Mouse (Mus musculus) cerebellum, postnatal 36 days (tissue): ENCODE results near the gene Trio.

Source experiments
- DNase-seq, 2 experiments: peaks; one replicate each; pipeline ENCODE4 v3.0.0; 2021 to 2022; ENCODE audit warnings: mixed read lengths in 2 of 2

Trio gene

DNA sequence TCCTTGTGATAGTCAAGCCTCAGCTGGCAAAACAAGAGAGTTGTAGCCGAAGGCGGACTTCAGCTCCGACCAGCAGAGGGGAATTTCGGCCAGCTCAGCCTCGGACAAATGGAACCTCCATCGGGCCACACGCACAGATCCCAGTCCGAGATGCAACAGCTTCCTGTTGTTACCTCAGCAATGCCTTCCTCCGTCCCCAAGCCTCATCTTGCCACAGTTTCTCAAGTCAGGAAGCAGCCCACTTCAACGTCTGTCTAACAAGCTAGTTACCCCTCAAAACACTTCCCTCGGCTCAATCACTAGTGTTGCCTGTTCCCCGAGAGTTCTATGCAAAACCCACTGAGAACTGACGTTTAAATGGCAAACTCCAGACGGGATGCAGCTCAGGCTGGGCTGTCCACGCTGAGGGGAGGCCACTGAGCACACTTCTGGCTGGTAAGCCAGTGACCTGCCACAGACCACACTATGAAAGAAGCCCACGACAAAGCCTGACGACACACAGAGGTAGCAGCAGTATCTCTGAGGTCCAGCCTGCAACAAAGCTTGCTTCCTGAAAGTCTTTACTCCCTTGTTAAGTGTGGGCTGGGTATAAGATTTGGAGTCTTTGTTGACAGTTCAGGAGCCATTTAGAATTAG lies 34.5 kb downstream of the Trio start:
- no peak for DNase-seq

DNA sequence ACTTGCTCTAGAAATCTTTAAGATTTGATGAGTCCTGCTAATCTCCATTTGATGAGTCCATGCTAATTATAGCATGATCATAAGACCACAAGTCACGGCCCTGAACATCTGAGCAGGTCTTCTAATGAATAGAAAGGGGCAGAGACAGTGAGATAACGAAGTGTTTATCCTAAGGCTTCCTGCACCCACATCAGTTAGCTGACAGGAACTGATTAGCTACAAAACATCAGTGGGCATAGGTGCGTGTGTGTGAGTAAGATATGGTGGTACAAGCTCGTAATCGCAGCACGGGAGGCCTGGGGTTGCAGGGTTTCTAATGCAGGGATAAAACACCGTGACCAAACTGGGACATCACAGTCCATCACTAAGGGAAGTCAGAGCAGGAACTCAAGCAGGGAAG lies 37.7 kb downstream of the Trio start:
- DNase-seq, result no peak

DNA sequence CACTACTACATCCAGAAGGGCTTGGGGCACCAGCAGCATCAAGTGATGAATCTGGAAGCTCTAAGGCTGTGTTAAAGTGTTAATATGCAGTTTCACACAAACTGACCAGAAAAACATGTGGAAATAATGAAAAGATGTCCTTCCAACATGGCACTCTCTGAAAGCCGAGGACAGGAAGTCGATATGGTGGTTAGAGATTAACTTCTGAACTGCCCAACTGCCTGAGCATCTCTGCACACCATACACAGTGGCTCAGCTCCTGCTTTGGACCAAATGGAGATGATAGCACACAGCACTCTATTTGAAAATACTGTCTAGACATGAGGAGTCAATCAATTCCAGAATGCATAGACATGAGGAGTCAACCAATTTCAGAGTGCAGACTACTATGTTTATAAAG lies 40.8 kb downstream of the Trio start:
- DNase-seq, result no peak

DNA sequence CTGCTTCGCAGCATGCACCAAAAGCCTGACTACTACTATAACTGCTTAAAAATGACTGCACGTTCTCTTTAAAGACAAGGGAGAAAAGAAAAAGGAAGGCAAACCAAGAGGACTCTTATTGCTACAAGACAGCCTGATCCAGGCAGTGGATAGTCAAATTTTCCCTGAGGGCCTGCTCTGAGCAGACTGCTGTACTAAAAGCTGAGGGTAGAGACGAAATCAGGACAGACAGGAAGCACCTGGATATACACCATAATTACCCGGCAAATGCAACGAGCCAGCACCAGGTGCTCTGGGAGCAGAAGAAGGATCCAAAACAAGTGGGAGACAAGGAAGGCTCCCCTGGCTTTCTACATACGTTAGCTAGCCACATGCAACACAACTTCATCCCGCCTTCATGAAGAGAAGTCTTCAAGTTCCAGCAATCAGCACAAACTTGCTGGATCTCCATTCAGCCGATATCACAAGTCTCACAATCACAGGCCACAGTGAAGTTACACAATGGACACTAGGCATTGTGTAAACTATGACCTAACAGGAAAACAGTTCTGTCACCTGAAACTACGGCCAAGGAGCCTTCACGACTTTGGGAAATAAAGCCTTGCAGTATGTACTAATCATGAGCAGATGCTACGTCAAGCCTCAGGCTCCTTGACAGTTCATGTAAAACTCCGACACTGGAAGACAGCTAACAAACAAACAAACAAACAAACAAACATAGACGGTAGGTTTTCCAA lies 43.7 kb downstream of the Trio start:
- no peak for DNase-seq

DNA sequence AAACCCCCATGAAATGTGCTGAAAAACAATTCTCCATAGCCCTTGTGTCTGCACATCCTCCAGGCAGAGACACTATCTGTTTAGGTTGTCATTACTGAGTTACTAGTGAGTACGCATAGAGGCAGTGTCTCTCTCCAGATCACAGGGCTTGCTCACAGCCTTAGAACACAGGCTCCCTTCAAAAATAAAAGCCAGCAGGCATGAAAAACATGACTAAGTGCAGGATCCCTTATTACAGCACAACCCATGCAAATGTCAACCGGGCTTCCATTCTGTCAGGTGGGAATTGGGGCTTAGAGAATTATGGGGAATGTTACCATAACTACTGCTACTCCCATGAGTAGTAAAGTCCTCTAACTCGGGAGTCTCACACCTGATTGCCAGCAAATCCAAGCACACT lies 44.4 kb downstream of the Trio start:
- DNase-seq, result no peak

DNA sequence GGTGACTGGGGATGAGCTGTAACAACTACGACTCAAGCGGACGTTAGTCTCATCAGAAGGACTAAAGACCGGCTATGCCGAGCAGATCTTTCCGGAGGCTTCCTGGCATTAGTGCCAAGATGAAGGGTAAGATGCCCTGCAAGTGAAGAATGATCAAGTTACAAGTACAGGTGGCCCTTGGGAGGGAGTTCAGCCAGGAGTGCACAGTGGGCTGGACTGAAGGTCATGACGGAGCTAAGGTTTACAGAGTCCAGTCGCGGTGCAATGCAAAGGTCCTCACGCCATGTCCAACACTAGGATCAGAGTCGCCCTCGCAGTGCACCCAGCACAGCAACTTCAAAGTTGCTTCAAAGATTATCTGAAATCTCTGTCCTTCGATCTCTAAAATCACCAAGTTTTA lies 45.2 kb downstream of the Trio start:
- no peak for DNase-seq

DNA sequence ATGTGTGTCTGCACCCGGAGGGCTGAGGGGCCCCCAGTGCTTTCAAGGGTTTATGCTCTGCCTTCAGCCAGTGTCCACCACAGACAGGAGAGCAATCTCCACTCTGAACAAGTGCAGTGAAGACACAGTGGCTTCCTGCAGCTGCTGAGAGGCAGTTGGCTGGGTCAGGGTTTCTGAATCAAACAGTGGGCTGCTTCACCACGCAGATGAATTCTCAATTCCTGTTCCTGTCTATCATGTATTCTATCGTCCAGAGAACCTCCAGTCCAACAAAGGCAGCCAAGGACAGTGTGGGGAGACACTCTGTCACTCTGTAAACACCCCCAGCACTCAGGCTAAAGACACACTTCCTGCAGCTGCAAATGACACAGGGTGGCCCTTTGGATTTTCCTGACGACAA lies 48.7 kb downstream of the Trio start:
- no peak for DNase-seq

DNA sequence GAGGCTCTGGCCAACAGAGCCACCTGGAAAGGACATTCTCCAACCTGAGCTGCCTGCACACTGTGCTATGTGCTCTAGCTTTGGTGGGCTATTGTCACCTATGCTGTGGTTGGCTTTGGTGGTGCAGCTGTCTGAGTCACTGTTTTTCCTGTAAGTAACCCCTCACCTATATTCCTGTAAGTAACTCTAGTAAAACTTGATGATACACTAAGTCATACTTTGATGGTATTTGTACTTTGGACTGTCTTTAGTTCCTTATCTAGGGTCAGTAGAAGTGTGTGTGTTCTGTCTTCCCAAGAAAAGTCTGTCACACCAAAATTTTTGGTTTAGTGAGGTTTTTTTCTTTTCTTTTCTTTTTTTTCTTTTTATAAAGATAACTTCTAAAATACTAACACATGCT lies 49.3 kb downstream of the Trio start:
- no peak for DNase-seq

DNA sequence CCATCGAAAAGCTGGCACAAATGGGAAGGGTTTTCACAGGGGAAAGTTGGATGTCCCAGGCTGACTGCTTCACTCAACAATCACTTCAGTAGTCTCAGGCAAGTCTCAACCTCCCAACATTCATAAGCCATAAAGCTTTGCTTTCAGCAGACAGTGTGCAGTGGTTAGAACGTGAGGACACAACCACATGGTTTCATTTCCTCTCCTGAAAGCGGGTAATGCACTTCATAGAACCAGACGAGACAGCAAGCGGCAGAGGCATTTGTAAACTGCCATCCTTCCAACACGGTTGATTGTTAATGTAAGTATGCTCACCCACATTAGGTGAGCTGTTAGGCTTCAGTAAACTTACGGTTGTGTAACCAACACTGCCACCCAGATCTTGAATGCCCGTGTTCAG lies 51.0 kb downstream of the Trio start:
- no peak for DNase-seq

DNA sequence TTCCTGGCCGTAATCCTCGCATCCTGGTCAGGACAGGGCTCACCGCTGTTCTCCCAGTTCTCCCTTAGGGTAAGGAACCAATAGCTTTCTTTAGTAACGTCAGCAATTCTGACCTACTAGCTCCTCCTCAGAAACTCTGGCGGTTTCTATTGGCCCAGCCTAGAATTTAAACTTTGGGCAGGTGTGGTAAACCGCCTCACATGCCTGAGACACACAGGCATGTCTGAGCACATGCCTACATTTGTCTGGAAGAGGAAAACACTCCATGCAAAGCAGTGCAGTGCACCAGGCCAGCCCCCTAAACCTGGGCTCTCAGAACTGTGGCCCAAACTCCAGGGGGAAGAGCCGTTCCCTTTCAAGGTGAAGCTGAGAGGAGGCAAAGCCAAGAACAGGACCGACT lies 57.5 kb downstream of the Trio start:
- no peak for DNase-seq

DNA sequence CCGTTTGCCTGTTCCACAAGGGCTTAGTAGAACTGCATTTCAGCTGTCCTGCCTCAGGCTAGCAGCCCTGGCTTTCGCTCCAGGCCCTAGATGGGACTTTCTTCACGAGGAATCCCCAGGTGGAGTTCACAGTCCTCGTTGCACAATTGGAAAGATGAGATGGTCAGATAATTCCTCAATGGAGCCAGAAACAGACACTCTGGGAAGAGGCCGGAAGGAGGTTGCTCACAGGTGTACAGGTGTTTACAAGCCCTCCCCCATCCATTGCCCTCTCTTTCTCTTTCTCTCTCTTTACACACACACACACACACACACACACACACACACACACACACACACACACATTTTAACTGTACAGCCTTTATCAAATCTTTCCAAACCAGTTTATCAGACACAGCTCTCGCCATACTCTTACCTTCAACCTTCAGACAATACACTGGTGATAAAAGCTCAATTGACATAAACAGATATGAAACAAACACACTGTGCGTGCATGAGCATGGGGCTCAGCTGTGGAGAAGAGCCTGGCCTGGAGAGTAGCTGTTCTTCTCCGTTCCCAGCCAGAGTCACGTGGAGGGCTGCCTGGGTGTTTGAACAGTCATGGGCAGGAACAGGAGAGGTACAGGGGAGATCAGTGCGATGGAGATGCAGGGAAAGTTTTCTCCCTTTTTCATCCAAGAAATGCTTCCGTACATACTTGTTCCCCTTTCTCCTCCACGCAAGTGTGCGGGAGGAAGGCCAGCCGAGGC lies 58.3 kb downstream of the Trio start:
- DNase-seq, result no peak

DNA sequence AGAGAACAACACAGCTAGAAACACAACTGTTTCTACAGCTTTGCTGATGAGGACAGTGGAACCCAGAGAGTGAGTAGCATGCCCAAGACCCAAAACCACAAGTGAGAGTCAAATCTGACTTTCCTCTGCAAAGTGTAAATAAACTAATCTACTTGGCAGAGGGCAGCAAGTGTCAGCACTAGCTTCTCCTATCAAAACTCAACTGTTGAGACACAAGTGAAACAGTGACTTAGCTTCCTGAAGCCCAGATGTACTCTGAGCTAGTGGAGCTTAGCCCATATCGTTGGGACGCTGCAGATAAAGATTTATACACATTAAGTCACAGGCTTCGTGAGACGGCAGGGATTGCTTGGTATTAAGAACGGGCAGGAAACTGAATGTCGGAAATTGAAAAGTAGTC lies 60.8 kb downstream of the Trio start:
- DNase-seq, result no peak

DNA sequence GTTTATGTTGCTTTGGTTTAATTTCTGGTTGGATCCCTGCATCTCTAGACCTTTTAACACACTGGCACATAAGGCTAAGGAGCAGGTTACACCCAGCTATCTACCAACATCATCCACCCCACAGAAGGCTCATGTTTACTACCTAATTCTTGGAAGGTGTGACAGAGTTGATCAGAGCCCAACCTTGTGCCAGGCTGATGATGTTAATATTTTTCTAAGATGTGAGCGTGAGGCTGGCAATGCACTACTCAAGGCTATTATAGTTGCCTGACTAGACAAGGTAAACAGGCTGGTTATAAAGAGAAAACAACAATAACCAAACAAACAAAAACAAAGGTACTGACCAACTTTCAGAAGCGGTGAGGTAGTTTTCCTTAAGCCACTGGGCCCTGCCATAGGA lies 62.1 kb downstream of the Trio start:
- no peak for DNase-seq

DNA sequence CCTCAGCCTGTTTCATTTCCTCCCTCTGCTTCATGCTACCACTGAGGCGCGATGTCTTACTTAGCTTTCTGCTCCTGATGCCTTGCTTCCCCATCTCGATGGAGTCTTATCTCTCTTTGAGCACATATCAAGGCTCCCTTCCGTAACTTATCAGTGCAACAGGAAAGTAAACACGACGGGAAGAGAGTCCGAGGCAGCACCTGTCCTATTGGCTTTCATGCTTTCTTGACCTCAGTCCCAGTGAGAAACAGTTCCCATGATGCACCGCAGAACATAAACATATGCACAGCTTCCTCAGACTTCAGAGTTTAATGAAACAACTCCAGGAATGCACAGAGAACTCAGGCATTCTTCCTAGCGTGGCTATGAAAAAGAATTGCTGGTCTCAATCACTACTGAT lies 65.0 kb downstream of the Trio start:
- no peak for DNase-seq

DNA sequence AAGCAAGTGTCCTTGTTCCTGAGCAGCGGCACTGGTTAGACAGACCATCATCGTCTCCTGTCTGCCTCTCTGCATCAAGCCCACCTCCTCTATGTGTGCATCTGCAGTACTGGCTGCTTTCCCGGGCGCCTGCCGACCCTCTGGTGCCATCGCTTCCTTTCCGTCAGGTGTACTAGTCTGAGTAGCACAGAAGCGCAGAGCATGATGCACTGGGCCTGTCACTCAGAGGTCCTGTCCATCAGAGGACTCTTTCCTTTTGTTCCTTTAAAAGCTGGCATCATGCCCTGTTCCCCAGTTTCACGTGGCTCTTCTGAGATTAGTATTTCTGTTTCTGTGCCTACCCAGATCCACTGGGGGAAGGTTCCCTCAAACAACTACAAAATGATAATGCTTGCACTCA lies 67.8 kb downstream of the Trio start:
- DNase-seq, result no peak

DNA sequence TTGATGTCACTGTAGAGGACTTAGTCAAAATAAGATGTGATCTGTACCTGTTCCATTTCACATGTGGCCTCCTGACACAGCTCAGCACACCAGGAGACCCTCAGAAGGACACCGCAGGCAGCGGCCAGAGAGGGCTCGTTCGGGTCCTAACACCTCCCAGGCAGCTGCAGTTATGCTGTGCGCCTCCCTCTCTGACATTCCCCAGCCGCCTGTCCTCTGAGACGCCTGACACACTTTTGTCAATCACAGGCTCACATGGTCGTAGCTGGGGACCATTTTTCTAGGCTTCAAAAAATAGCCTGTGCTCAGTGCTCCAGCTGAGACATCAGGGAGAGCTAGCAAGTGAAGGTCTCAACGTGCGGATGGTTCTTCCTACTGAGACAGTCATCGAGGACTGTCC lies 70.0 kb downstream of the Trio start:
- no peak for DNase-seq

DNA sequence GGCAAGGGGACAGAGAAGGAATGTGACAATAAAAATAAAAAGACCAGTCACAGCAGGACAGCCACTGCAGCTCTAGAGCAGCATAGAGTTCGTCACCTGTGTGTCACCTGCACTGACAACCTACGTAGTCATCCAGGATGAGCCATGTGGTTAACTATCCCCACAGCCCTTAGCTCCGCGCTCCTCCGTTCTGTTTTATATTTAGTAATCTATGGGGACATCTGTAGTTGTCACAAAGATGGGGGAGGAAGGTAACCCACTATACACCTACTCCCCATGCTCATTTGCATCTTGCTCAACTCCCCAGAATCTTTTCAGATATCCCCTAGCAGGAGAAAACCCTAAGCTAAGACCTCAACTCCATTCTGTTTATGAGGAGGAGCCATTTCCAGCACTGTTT lies 71.3 kb downstream of the Trio start:
- no peak for DNase-seq

DNA sequence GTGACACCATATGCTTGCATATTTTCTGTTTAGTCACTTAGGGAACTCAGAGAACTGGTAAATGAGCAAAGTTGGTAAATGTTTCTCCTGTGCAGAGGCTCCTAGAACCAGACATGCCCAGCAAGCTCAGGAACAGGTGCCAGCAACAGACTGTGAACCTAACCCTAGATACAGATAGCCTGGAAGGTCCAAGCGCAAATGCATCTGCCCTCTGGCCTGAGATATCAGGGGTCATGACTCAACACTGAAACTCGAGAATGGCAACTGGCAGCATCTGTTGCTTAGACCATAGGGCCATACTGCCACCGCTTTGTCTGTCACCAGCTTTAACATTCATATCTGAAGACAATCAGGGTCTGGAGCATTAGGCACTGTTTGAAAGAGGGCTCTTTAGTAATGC lies 72.1 kb downstream of the Trio start:
- no peak for DNase-seq

DNA sequence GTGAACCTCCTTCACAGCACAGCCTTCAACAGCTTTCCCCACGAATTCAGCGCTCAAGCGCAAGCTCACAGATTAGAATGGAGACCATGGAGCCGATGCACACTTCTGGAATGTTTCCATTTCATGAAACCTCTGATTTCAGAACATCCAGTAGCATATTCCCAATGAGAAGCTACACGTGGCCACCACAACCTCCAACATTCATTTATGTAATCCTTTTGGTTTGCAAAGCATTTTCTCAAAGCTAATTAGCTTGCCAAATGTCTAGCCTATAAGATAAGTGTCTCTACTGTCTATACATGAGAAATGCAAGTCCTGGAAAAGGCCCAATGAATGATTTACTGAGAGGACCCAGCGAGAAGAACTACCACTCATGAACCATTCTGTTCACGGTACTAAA lies 74.5 kb downstream of the Trio start:
- no peak for DNase-seq

DNA sequence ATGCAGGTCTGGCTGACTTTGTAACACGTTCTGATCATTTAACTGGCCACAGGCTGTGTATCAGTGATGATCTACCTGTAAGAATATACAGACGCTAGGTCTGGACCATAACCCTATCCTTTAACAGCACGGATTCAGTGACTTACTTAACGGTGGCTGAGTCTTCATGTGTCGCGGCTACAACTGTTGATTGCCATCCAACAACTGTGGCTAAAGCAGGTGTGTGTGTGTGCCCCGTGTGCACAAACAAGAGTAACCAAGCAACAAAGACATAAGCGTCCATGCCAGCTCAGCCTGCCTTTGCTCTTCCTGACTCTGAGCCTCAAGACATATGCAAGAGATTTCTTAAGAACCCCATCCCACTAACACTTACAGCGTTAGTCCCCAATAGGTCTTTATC lies 76.5 kb downstream of the Trio start:
- DNase-seq, result no peak

DNA sequence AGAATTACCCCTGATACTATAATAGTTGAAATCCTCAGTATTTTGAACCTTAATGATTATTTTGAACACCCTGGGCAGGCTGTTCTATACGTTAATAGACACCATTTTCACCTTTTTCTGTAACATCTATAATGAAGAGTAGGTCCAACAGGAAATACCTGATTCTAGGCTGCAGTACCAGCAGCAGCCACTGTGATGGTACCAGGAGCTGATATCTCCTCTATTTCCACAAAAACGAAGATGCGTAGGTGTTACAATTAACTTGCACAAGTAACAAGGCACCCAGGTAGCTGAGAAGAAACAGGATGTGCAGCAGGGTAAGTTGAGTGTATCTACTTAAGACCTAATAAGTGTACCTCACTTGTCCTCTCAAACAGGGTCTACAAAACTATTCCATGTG lies 77.8 kb downstream of the Trio start:
- no peak for DNase-seq

DNA sequence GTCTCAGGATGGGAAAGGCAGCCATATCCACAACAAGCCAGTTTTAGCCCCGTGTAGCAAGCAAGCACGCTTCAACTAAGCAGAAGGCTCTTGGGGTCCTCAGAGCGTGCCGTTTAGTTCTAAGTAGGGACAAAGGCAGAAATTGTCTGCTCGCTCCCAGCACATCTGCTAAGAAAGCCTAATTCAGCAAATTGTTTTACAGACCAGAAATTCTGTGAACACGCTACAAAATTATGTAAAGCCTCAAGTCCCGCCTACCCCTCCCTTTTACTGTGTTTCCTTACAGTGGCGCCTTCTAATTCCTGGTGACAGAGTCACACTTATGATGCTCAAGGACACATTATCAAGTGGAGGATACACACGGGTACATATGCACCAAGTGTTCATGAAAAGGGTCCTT lies 80.1 kb downstream of the Trio start:
- no peak for DNase-seq

DNA sequence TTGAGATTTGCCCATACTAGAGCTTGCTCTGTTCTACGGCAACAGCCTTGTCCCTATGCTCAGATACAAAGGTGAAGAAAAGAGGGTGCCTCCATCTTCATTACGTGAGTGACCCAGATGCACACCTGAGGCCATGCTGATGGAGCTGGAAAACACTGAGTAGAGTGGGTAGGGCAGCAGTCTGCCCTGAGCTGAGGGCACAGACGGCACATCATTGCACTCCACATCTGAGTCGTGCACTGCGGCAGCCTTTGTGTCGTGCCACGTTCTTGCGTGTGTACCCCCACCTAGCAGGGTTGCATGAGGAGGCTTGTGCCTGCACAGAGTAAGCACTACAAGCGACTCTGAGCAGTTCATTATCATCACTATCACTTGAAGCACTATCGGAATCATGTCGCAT lies 80.8 kb downstream of the Trio start:
- DNase-seq, result no peak

DNA sequence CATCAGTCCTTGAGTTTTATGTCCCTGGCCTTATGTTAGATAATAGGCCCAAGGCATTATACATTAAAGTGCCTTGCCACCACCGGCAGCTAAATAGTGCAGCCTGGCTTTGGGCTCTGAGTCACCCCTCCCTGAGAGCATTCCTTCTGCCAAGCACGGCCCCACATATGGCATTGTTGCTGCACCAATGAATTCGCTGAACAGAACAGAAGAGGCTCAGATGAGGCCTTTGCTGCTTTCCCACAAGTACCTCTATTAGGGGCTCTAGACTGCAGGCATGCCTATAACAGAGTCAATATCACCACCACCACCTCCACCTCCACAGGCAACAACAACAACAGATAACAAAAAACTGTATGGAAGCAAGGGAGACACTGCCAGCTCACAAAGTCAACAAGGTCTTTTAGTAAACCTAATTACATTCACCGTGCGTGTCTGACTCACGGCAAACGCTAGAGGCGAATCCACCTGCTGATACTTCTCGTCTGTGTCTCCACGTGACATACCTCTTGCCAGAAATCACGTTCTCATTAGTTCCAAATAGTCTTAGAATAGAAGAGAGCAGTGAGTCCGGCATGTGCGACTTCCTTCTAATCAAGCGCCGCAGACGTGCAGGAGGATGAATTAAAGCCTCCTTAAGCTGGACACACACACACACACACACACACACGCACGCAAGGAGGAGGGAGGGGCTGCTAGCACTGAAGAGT lies 82.0 kb downstream of the Trio start:
- DNase-seq, result peak; percentile 84 to 85
